Mouse (Mus musculus): ENCODE data around the gene Mien1.

DNA sequence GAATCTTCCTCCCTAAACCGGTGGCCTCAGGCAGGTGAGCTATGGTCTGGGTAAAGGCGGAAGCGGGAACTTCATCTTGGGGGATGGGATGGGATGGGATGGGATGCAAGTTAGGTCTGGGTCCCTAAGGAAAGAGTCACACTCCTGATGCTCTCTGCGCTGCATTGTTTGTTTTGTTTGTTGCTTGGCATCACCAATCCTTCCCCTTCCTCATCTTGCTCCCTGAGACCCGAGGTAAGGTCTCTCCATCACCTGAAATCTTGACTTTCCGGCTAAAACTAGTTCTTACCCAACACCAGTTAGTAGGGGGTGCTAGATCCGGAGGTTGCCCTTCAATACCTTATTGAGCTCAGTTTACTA, 8.7 kb upstream of the Mien1 start:
- TF ChIP-seq POLR2A (IDR thresholded peaks at IDR 0.05; ENCODE audit: extremely low read depth, insufficient read depth, low read length), result no peak
- no peak for TF ChIP-seq CTCF (IDR thresholded peaks at IDR 0.05; ENCODE audit: extremely low read depth, insufficient read depth, low read length)
